ENCODE assay signal across 15 mouse cellular contexts in the genomic region with DNA sequence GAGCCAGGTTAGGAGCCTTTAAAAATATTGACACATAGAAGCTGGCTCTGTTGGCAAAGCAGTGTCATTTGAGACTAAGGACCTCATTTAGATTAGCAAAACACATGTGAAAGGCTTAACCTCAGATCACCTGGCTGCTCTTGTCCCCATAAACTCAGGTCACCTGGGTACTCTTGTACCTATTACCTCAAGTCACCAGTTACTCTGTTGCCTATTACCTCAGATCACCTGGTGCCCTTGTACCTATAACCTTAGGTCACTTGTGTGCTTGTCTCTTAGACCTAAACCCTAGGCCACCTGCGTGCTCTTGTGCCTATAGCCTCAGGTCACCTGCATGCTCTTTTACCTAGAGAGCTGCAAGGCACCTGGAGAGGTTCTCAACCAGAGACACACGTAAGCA.
DNase-seq lines count a peak whose midpoint lies in the region; ATAC-seq and TF ChIP-seq lines count a peak whose summit lies in the region.
"Had no signal": no experiment of that assay in that cellular context is flagged by ENCODE, and none has a peak within 500 bp of the region (broad histone marks: within the 10 kb centered on the region; RNA-seq: fewer than 3 reads in every experiment).

No protein-coding gene starts in this region.

- TF ChIP-seq POLR2A in limb, embryonic 14.5 days (IDR thresholded peaks at IDR 0.05; ENCODE audit: borderline replicate concordance, extremely low read depth, insufficient read depth, insufficient read length) = no peak

- ATAC-seq in forebrain, embryonic 13.5 days = no peak
- no peak for ATAC-seq in forebrain, embryonic 11.5 days (replicated peaks; ENCODE audit: low FRiP score)
- no peak for ATAC-seq in midbrain, embryonic 12.5 days (ENCODE audit: low FRiP score, low read depth)
- no peak for ATAC-seq in limb, embryonic 14.5 days (ENCODE audit: low FRiP score, low read depth)

- peak overlapping the region; percentile 73 for H3K4me2 ChIP-seq in forebrain, embryonic 13.5 days
- H3K4me2 ChIP-seq in forebrain, embryonic 11.5 days (ENCODE audit: low read depth, low read length, severe bottlenecking) = no peak overlapping the region
- 0 out of 2 replicates have a peak overlapping the region, but pooled peaks have one; percentile 18 for H3K4me2 ChIP-seq in midbrain, embryonic 12.5 days (replicated peaks)
- 0 out of 2 replicates have a peak overlapping the region, but pooled peaks have one; percentile 8 for H3K4me2 ChIP-seq in limb, embryonic 14.5 days (replicated peaks; ENCODE audit: low read depth, low read length, severe bottlenecking)
- H3K4me2 ChIP-seq: stomach, embryonic 15.5 days had no signal

- peak overlapping the region; percentile 34; the same call in 1 of the 2 replicates for H3K9ac ChIP-seq in forebrain, embryonic 13.5 days
- H3K9ac ChIP-seq in forebrain, embryonic 11.5 days (ENCODE audit: low read length) = no peak overlapping the region
- H3K9ac ChIP-seq in midbrain, embryonic 12.5 days (replicated peaks) = no peak overlapping the region
- H3K9ac ChIP-seq in limb, embryonic 14.5 days (ENCODE audit: low read depth, low read length, severe bottlenecking) = no peak overlapping the region
- H3K9ac ChIP-seq: stomach, embryonic 15.5 days had no signal

- no peak for DNase-seq in forebrain, embryonic 11.5 days (ENCODE audit: low spot score)
- DNase-seq in midbrain, embryonic 10.5 days (ENCODE audit: low spot score) = no peak
- no peak for DNase-seq in limb, embryonic 14.5 days (ENCODE audit: low spot score)
- no peak for DNase-seq in adrenal gland, postnatal 10 days
- no peak for DNase-seq in testis, postnatal 14 days (ENCODE audit: low spot score)
- no peak for DNase-seq in kidney, postnatal 36 days
- DNase-seq: cerebellum, adult 9-10 months; gastrocnemius, postnatal 25 days; kidney, postnatal 10 days; lung, adult 2 months; thymus, postnatal 14 days had no signal

- no peaks in the 10 kb centered on the region for H3K36me3 ChIP-seq in forebrain, embryonic 13.5 days (ENCODE audit: poor library complexity, severe bottlenecking)
- no peaks in the 10 kb centered on the region for H3K36me3 ChIP-seq in forebrain, embryonic 11.5 days (ENCODE audit: control insufficient read depth, insufficient read depth, low read length)
- no peaks in the 10 kb centered on the region for H3K36me3 ChIP-seq in midbrain, embryonic 12.5 days
- H3K36me3 ChIP-seq in midbrain, embryonic 10.5 days = no peaks in the 10 kb centered on the region
- H3K36me3 ChIP-seq in limb, embryonic 14.5 days (ENCODE audit: control insufficient read depth, insufficient read depth, low read length) = no peaks in the 10 kb centered on the region
- H3K36me3 ChIP-seq: stomach, embryonic 15.5 days had no signal

- peaks cover 57% of the 10 kb centered on the region for H3K4me1 ChIP-seq in forebrain, embryonic 13.5 days
- H3K4me1 ChIP-seq in forebrain, embryonic 11.5 days (replicated peaks; ENCODE audit: control insufficient read depth, insufficient read depth, low read length) = peaks cover 6% of the 10 kb centered on the region; the same call in 1 of the 2 replicates
- peaks cover 32% of the 10 kb centered on the region for H3K4me1 ChIP-seq in midbrain, embryonic 12.5 days
- H3K4me1 ChIP-seq in midbrain, embryonic 10.5 days = peaks cover 21% of the 10 kb centered on the region
- H3K4me1 ChIP-seq in limb, embryonic 14.5 days (ENCODE audit: control insufficient read depth, insufficient read depth, low read length) = peaks cover 12% of the 10 kb centered on the region
- H3K4me1 ChIP-seq: stomach, embryonic 15.5 days had no signal

- H3K27me3 ChIP-seq in forebrain, embryonic 13.5 days = peaks cover 59% of the 10 kb centered on the region
- peaks cover 33% of the 10 kb centered on the region for H3K27me3 ChIP-seq in forebrain, embryonic 11.5 days (ENCODE audit: control insufficient read depth, insufficient read depth, low read length)
- H3K27me3 ChIP-seq in midbrain, embryonic 12.5 days = peaks cover 92% of the 10 kb centered on the region
- peaks cover 100% of the 10 kb centered on the region for H3K27me3 ChIP-seq in midbrain, embryonic 10.5 days (ENCODE audit: low read depth, poor library complexity, severe bottlenecking)
- no peaks in the 10 kb centered on the region for H3K27me3 ChIP-seq in limb, embryonic 14.5 days (ENCODE audit: control insufficient read depth, insufficient read depth, low read length)

- H3K4me3 ChIP-seq in forebrain, embryonic 13.5 days = peak overlapping the region; percentile 25
- H3K4me3 ChIP-seq in forebrain, embryonic 11.5 days (ENCODE audit: low read depth, low read length) = no peak overlapping the region
- 0 out of 2 replicates have a peak overlapping the region, but pooled peaks have one; percentile 5 for H3K4me3 ChIP-seq in midbrain, embryonic 12.5 days
- no peak overlapping the region for H3K4me3 ChIP-seq in midbrain, embryonic 10.5 days
- H3K4me3 ChIP-seq in limb, embryonic 14.5 days (replicated peaks; ENCODE audit: low read length) = 0 out of 2 replicates have a peak overlapping the region, but pooled peaks have one; percentile 1
- H3K4me3 ChIP-seq: myocyte; stomach, embryonic 15.5 days had no signal

- no peaks in the 10 kb centered on the region for H3K9me3 ChIP-seq in forebrain, embryonic 13.5 days (replicated peaks)
- H3K9me3 ChIP-seq in forebrain, embryonic 11.5 days (ENCODE audit: control insufficient read depth, low read length) = no peaks in the 10 kb centered on the region
- no peaks in the 10 kb centered on the region for H3K9me3 ChIP-seq in midbrain, embryonic 12.5 days
- H3K9me3 ChIP-seq in midbrain, embryonic 10.5 days (replicated peaks) = no peaks in the 10 kb centered on the region
- H3K9me3 ChIP-seq in limb, embryonic 14.5 days (ENCODE audit: control insufficient read depth, low read length) = no peaks in the 10 kb centered on the region
- H3K9me3 ChIP-seq: stomach, embryonic 15.5 days had no signal

- H3K27ac ChIP-seq in forebrain, embryonic 13.5 days = no peak overlapping the region
- H3K27ac ChIP-seq in forebrain, embryonic 11.5 days (ENCODE audit: low read depth, low read length) = no peak overlapping the region
- H3K27ac ChIP-seq in midbrain, embryonic 12.5 days (replicated peaks) = no peak overlapping the region
- H3K27ac ChIP-seq in midbrain, embryonic 10.5 days (replicated peaks) = no peak overlapping the region
- H3K27ac ChIP-seq in limb, embryonic 14.5 days (replicated peaks; ENCODE audit: low read depth, low read length) = no peak overlapping the region
- H3K27ac ChIP-seq: stomach, embryonic 15.5 days had no signal

- WGBS in forebrain, embryonic 13.5 days = 86% methylated on average over 2 of the region's 2 CpGs
- 98% methylated on average over 2 of the region's 2 CpGs for WGBS in forebrain, embryonic 11.5 days
- WGBS in midbrain, embryonic 12.5 days = 93% methylated on average over 2 of the region's 2 CpGs
- 87% methylated on average over 2 of the region's 2 CpGs for WGBS in midbrain, embryonic 10.5 days
- WGBS in limb, embryonic 14.5 days = 88% methylated on average over 2 of the region's 2 CpGs

Comparison
In these comparisons a context has a peak if more than half of its experiments do, and no peak if none do; other contexts are left out.
1. H3K4me3 ChIP-seq: peak in forebrain, embryonic 13.5 days (single experiment), midbrain, embryonic 12.5 days (single experiment) and limb, embryonic 14.5 days (single experiment); none in forebrain, embryonic 11.5 days (single experiment) and midbrain, embryonic 10.5 days (single experiment).